Mouse (Mus musculus) embryo, embryonic 10 days (tissue): ENCODE measurements around the gene Olfr1307.

Source experiments
- DNase-seq: peaks from one replicate; pipeline ENCODE4 v3.0.0-alpha.2; 2015; ENCODE audit warnings: low spot score

Gene Olfr1307

DNA sequence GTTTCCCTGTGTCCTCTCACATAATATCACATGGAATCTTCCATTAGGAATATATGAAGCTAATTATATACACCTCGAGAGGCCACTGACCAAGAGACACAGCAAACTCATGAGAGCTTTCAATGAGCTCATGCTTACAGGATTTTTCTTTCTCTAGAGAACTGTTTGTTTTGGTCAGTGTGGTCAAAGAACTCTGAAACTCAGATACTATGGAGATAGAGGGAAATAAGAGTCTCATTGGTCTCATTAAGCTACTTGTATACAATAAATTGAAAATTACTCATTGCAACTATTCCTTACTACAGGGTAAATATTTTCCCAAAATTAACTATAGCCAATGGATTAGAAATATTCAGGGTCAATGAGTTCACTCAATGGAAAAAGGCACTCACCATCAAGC, at the start of gene Olfr1307:
Olfr1307 (minus strand) TSS at position 101 of the 400 bp plus-strand sequence.
- no peak for DNase-seq

DNA sequence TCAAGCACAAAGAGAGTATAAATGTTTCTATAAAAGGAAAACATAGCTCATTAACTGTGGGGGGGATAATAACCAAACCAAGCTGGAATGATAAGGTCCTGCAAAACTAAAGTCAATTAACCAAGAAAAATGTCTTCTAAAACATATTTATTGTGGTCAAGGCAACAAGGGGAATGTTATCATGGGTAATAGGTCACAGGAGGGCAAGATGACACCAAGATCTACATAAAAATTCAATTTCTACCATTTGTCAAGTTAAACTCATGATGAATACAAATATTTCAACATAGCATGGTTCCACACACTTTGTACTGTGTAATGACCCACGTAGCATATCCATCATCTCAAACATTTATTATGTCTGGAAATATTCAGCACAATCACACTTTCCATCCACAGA, 40.9 kb upstream of the Olfr1307 start, which contains the start of gene Olfr1309:
Olfr1309 (minus strand) TSS at position 101 of the 400 bp plus-strand sequence.
- no peak for DNase-seq

DNA sequence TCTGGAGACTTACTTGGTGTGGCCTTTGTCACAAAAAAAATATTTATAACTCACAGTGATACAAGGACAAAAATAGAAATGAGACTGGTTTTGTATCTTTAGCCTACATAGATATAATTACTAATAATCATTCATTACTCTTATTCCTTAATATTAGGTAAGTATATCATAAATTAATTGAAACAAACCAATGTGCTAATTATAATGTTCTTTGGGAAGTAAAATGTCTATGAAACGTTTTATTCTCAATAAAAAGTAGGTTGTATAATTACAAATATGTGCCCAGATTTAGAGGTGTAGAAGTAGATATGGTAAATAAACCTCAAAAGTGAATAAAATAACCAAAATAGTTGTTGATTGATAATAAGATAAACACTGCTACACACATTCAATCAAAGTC, 15.6 kb upstream of the Olfr1307 start, which contains the start of gene Olfr1308:
Olfr1308 (minus strand) TSS at position 101 of the 400 bp plus-strand sequence.
- no peak for DNase-seq

DNA sequence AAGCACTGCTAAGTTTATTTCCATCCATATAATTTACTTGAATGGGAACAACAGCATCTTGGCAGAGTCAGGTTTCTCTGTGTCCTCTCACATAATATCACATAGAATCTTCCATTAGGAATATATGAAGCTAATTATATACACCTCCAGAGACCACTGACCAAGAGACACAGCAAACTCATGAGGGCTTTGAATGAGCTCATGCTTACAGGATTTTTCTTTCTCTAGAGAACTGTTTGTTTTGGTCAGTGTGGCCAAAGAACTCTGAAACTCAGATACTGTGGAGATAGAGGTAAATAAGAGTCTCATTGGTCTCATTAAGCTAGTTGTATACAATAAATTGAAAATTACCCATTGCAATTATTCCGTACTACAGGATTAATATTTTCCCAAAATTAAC, 33.1 kb downstream of the Olfr1307 start, which contains the start of gene Olfr1306:
Olfr1306 (minus strand) TSS at position 101 of the 400 bp plus-strand sequence.
- DNase-seq, result no peak
